Comparison of ENCODE assay signal across 9 mouse cellular contexts in the genomic region with DNA sequence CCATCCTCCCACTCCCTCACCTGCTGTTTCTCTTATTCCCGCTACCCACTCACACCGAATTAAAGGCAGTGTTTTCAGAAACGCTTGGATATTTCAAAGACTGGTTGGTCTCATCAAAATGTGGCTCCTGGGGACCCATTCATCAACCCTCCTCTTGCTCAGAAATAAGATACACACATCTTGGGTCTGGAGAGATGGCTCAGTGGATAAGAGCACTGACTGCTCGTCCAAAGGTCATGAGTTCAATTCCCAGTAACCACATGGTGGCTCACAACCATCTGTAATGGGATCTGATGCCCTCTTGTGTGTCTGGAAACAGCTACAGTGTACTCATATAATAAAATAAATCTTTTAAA. TPM values are rescaled to one million over a fixed set of nuclear protein-coding genes. Genes with fewer than 3 reads are reported as not detected.
A peak's percentile ranks its signal among the peaks of the same experiment; 100 is the strongest.
DNase-seq lines count a peak whose midpoint lies in the region; ATAC-seq lines count a peak whose summit lies in the region.
"Had no signal": no experiment of that assay in that cellular context is flagged by ENCODE, and none has a peak within 500 bp of the region (broad histone marks: within the 10 kb centered on the region; RNA-seq: fewer than 3 reads in every experiment).

No protein-coding gene starts in this region.

- ATAC-seq in kidney, embryonic 15.5 days (replicated peaks; ENCODE audit: low FRiP score): no peak; the same call in 1 of the 2 replicates
- ATAC-seq in embryonic facial prominence, embryonic 11.5 days (replicated peaks; ENCODE audit: insufficient number of reproducible peaks, low FRiP score, low TSS enrichment, low read depth): peak; percentile 10; the same call in 1 of the 2 replicates
- peak; percentile 10; the same call in 1 of the 2 replicates for ATAC-seq in hindbrain, embryonic 15.5 days (ENCODE audit: low FRiP score, low read depth)
- no peak for ATAC-seq in midbrain, embryonic 14.5 days (ENCODE audit: low FRiP score, low TSS enrichment)

- 0% methylated on average over 4 of the region's 4 CpGs for WGBS in kidney, embryonic 15.5 days
- 2% methylated on average over 4 of the region's 4 CpGs for WGBS in embryonic facial prominence, embryonic 11.5 days
- WGBS in hindbrain, embryonic 15.5 days: 2% methylated on average over 4 of the region's 4 CpGs
- WGBS in midbrain, embryonic 14.5 days: 0% methylated on average over 4 of the region's 4 CpGs

- peak overlapping the region; percentile 69 for H3K4me3 ChIP-seq in kidney, embryonic 15.5 days (replicated peaks)
- peak overlapping the region; percentile 75; the same call in 1 of the 2 replicates for H3K4me3 ChIP-seq in embryonic facial prominence, embryonic 11.5 days (ENCODE audit: low read depth, low read length)
- peak overlapping the region; percentile 84 for H3K4me3 ChIP-seq in hindbrain, embryonic 15.5 days
- peak overlapping the region; percentile 53 for H3K4me3 ChIP-seq in midbrain, embryonic 14.5 days (replicated peaks; ENCODE audit: low read depth, low read length)

- DNase-seq in kidney, postnatal 36 days: no peak
- no peak for DNase-seq in embryonic facial prominence, embryonic 11.5 days (ENCODE audit: low spot score)
- no peak for DNase-seq in midbrain, embryonic 14.5 days
- DNase-seq in right cerebral cortex, postnatal 25 days: no peak
- no peak for DNase-seq in left cerebral cortex, adult 18-20 months (ENCODE audit: low spot score in 2 of 2)
- no peak for DNase-seq in adrenal gland, adult 2 months

- no peak overlapping the region for H3K27ac ChIP-seq in kidney, embryonic 15.5 days
- no peak overlapping the region for H3K27ac ChIP-seq in embryonic facial prominence, embryonic 11.5 days (replicated peaks; ENCODE audit: low read depth, low read length)
- 0 out of 2 replicates have a peak overlapping the region, but pooled peaks have one; percentile 54 for H3K27ac ChIP-seq in hindbrain, embryonic 15.5 days (replicated peaks)
- no peak overlapping the region for H3K27ac ChIP-seq in midbrain, embryonic 14.5 days (replicated peaks; ENCODE audit: low read depth, low read length)

- H3K4me1 ChIP-seq in kidney, embryonic 15.5 days: peaks cover 21% of the 10 kb centered on the region
- H3K4me1 ChIP-seq in embryonic facial prominence, embryonic 11.5 days (ENCODE audit: control insufficient read depth, insufficient read depth, low read length): no peaks in the 10 kb centered on the region
- peaks cover 17% of the 10 kb centered on the region for H3K4me1 ChIP-seq in hindbrain, embryonic 15.5 days (replicated peaks)
- 0 out of 2 replicates have a peak, but pooled peaks cover 2% of the 10 kb centered on the region for H3K4me1 ChIP-seq in midbrain, embryonic 14.5 days (ENCODE audit: control insufficient read depth, insufficient read depth, low read length)

- peak overlapping the region; percentile 90 for H3K4me2 ChIP-seq in kidney, embryonic 15.5 days
- H3K4me2 ChIP-seq in embryonic facial prominence, embryonic 11.5 days (ENCODE audit: low read depth, low read length): peak overlapping the region; percentile 96
- H3K4me2 ChIP-seq in hindbrain, embryonic 15.5 days: peak overlapping the region; percentile 99
- H3K4me2 ChIP-seq in midbrain, embryonic 14.5 days (ENCODE audit: low read length): peak overlapping the region; percentile 88

- H3K36me3 ChIP-seq in kidney, embryonic 15.5 days: peaks cover 18% of the 10 kb centered on the region
- no peaks in the 10 kb centered on the region for H3K36me3 ChIP-seq in embryonic facial prominence, embryonic 11.5 days (replicated peaks; ENCODE audit: control insufficient read depth, insufficient read depth, low read depth, low read length)
- no peaks in the 10 kb centered on the region for H3K36me3 ChIP-seq in hindbrain, embryonic 15.5 days
- 0 out of 2 replicates have a peak, but pooled peaks cover 4% of the 10 kb centered on the region for H3K36me3 ChIP-seq in midbrain, embryonic 14.5 days (ENCODE audit: control insufficient read depth, insufficient read depth, low read length)

- H3K9me3 ChIP-seq in kidney, embryonic 15.5 days (replicated peaks): no peaks in the 10 kb centered on the region
- H3K9me3 ChIP-seq in embryonic facial prominence, embryonic 11.5 days (replicated peaks; ENCODE audit: control insufficient read depth, low read length): no peaks in the 10 kb centered on the region
- H3K9me3 ChIP-seq in hindbrain, embryonic 15.5 days: no peaks in the 10 kb centered on the region
- H3K9me3 ChIP-seq in midbrain, embryonic 14.5 days (ENCODE audit: control insufficient read depth, low read length): no peaks in the 10 kb centered on the region

- H3K9ac ChIP-seq in kidney, embryonic 15.5 days: no peak overlapping the region
- H3K9ac ChIP-seq in embryonic facial prominence, embryonic 11.5 days (replicated peaks; ENCODE audit: low read length): no peak overlapping the region
- peak overlapping the region; percentile 69 for H3K9ac ChIP-seq in hindbrain, embryonic 15.5 days
- peak overlapping the region; percentile 62 for H3K9ac ChIP-seq in midbrain, embryonic 14.5 days (replicated peaks; ENCODE audit: low read length)

- no peaks in the 10 kb centered on the region for H3K27me3 ChIP-seq in kidney, embryonic 15.5 days
- H3K27me3 ChIP-seq in embryonic facial prominence, embryonic 11.5 days (ENCODE audit: control insufficient read depth, insufficient read depth, low read length): no peaks in the 10 kb centered on the region
- H3K27me3 ChIP-seq in hindbrain, embryonic 15.5 days: no peaks in the 10 kb centered on the region
- no peaks in the 10 kb centered on the region for H3K27me3 ChIP-seq in midbrain, embryonic 14.5 days (ENCODE audit: control insufficient read depth, insufficient read depth, low read length)
- H3K27me3 ChIP-seq: Patski had no signal

RNA-seq across cellular contexts. Expression of gene Atp23, which starts 0.3 kb away (rescaled TPM):
- 18.3 and 19.5 TPM in 2 replicates for polyA plus RNA-seq in kidney, embryonic 15.5 days (2015; fragmentation: Nextera tagmentation; extraction: Ambion mirVana)
- polyA plus RNA-seq in embryonic facial prominence, embryonic 11.5 days (2014; fragmentation: Nextera tagmentation; extraction: Ambion mirVana): 18.9 and 19.3 TPM in 2 replicates
- polyA plus RNA-seq in hindbrain, embryonic 15.5 days (2015; fragmentation: Nextera tagmentation; extraction: Ambion mirVana): 14.0 and 15.4 TPM in 2 replicates
- 13.6 and 14.1 TPM in 2 replicates for polyA plus RNA-seq in midbrain, embryonic 14.5 days (2014; fragmentation: Nextera tagmentation; extraction: Ambion mirVana)
- 10 to 100 TPM in 1 of 2 experiments, 1 to 10 TPM in 1; 8.9 to 11.6 TPM for total RNA-seq in left cerebral cortex, adult 18-20 months (2021)
- total RNA-seq in adrenal gland, adult 2 months (2021): 1 to 10 TPM; 3.9 to 5.6 TPM
- 8.2 and 9.9 TPM in 2 replicates for polyA plus RNA-seq in adrenal gland, adult 2 months (2012; rRNA removed)

Comparison
In these comparisons a context has a peak if more than half of its experiments do, and no peak if none do; other contexts are left out.
1. ATAC-seq: peak in embryonic facial prominence, embryonic 11.5 days (single experiment) and hindbrain, embryonic 15.5 days (single experiment); none in kidney, embryonic 15.5 days (single experiment) and midbrain, embryonic 14.5 days (single experiment).
2. H3K9ac ChIP-seq: peak in hindbrain, embryonic 15.5 days (single experiment) and midbrain, embryonic 14.5 days (single experiment); none in kidney, embryonic 15.5 days (single experiment) and embryonic facial prominence, embryonic 11.5 days (single experiment).
3. Peak in every context shown above with its lines, with median percentiles within 50 percentile points of each other: H3K4me2 ChIP-seq and H3K4me3 ChIP-seq.